In genomic region chr5:136565311-136565811, GRCm38 (mm10) we compare ENCODE assay signal across 8 mouse cellular contexts. TPM values are rescaled to one million over a fixed set of nuclear protein-coding genes. Genes with fewer than 3 reads are reported as not detected.
DNase-seq lines count a peak whose midpoint lies in the region; ATAC-seq and TF ChIP-seq lines count a peak whose summit lies in the region.

No protein-coding gene starts in this region.

- H3K4me1 ChIP-seq in embryonic facial prominence, embryonic 11.5 days (ENCODE audit: control insufficient read depth, insufficient read depth, low read length): no peaks in the 10 kb centered on the region
- peaks cover 16% of the 10 kb centered on the region for H3K4me1 ChIP-seq in kidney, embryonic 14.5 days (ENCODE audit: control insufficient read depth, insufficient read depth, low read length)
- peaks cover 15% of the 10 kb centered on the region for H3K4me1 ChIP-seq in lung, embryonic 14.5 days (ENCODE audit: insufficient read depth)
- H3K4me1 ChIP-seq in neural tube, embryonic 15.5 days: peaks cover 50% of the 10 kb centered on the region

- peak overlapping the region; percentile 81 for H3K4me2 ChIP-seq in embryonic facial prominence, embryonic 11.5 days (ENCODE audit: low read depth, low read length)
- H3K4me2 ChIP-seq in kidney, embryonic 14.5 days (replicated peaks; ENCODE audit: low read depth, low read length): peak overlapping the region; percentile 99
- peak overlapping the region; percentile 99 for H3K4me2 ChIP-seq in lung, embryonic 14.5 days
- peak overlapping the region; percentile 98 for H3K4me2 ChIP-seq in neural tube, embryonic 15.5 days

- H3K9me3 ChIP-seq in embryonic facial prominence, embryonic 11.5 days (replicated peaks; ENCODE audit: control insufficient read depth, low read length): no peaks in the 10 kb centered on the region
- H3K9me3 ChIP-seq in kidney, embryonic 14.5 days (ENCODE audit: control insufficient read depth, low read length): no peaks in the 10 kb centered on the region
- H3K9me3 ChIP-seq in lung, embryonic 14.5 days (ENCODE audit: low read depth, low read length): no peaks in the 10 kb centered on the region
- H3K9me3 ChIP-seq in neural tube, embryonic 15.5 days (replicated peaks): no peaks in the 10 kb centered on the region

- peak overlapping the region; percentile 82 for H3K4me3 ChIP-seq in embryonic facial prominence, embryonic 11.5 days (ENCODE audit: low read depth, low read length)
- H3K4me3 ChIP-seq in kidney, embryonic 14.5 days (ENCODE audit: low read length): peak overlapping the region; percentile 99
- peak overlapping the region; percentile 64 for H3K4me3 ChIP-seq in lung, embryonic 14.5 days (ENCODE audit: low read depth, low read length)
- peak overlapping the region; percentile 98 for H3K4me3 ChIP-seq in neural tube, embryonic 15.5 days (replicated peaks)

- no peak for TF ChIP-seq CTCF in lung, embryonic 14.5 days (IDR thresholded peaks at IDR 0.05; ENCODE audit: low read depth)

- no peaks in the 10 kb centered on the region for H3K36me3 ChIP-seq in embryonic facial prominence, embryonic 11.5 days (replicated peaks; ENCODE audit: control insufficient read depth, insufficient read depth, low read depth, low read length)
- no peaks in the 10 kb centered on the region for H3K36me3 ChIP-seq in kidney, embryonic 14.5 days (ENCODE audit: control insufficient read depth, insufficient read depth, low read length)
- no peaks in the 10 kb centered on the region for H3K36me3 ChIP-seq in lung, embryonic 14.5 days (ENCODE audit: insufficient read depth)
- no peaks in the 10 kb centered on the region for H3K36me3 ChIP-seq in neural tube, embryonic 15.5 days

- DNase-seq in lung, adult 18-20 months: peak; percentile 34 to 37
- no peak for DNase-seq in lung, postnatal 25 days (ENCODE audit: low spot score)
- peak; percentile 58 for DNase-seq in embryonic facial prominence, embryonic 11.5 days (ENCODE audit: low spot score)
- peak; percentile 30 for DNase-seq in heart, adult 8-10 months (ENCODE audit: low spot score)
- peak; percentile 48 for DNase-seq in lung, embryonic 14.5 days
- DNase-seq in thymus, postnatal 10 days (ENCODE audit: low spot score in 2 of 2): peak; percentile 26 to 51

- peak overlapping the region; percentile 84 for H3K27ac ChIP-seq in embryonic facial prominence, embryonic 11.5 days (replicated peaks; ENCODE audit: low read depth, low read length)
- H3K27ac ChIP-seq in kidney, embryonic 14.5 days (ENCODE audit: low read depth, low read length): no peak overlapping the region; the same call in 1 of the 2 replicates
- peak overlapping the region; percentile 93 for H3K27ac ChIP-seq in lung, embryonic 14.5 days (ENCODE audit: low read depth)
- H3K27ac ChIP-seq in neural tube, embryonic 15.5 days (replicated peaks): peak overlapping the region; percentile 97

- no peak for ATAC-seq in embryonic facial prominence, embryonic 11.5 days (replicated peaks; ENCODE audit: insufficient number of reproducible peaks, low FRiP score, low TSS enrichment, low read depth)
- no peak for ATAC-seq in kidney, embryonic 14.5 days (ENCODE audit: low FRiP score, low TSS enrichment)
- no peak for ATAC-seq in lung, embryonic 14.5 days (ENCODE audit: insufficient read depth)
- no peak for ATAC-seq in neural tube, embryonic 15.5 days (ENCODE audit: low FRiP score)

- H3K9ac ChIP-seq in embryonic facial prominence, embryonic 11.5 days (replicated peaks; ENCODE audit: low read length): peak overlapping the region; percentile 93
- peak overlapping the region; percentile 94 for H3K9ac ChIP-seq in kidney, embryonic 14.5 days (ENCODE audit: low read depth, low read length)
- peak overlapping the region; percentile 75 for H3K9ac ChIP-seq in lung, embryonic 14.5 days
- peak overlapping the region; percentile 97 for H3K9ac ChIP-seq in neural tube, embryonic 15.5 days (replicated peaks)

- peaks cover 8% of the 10 kb centered on the region for H3K27me3 ChIP-seq in embryonic facial prominence, embryonic 11.5 days (ENCODE audit: control insufficient read depth, insufficient read depth, low read length)
- H3K27me3 ChIP-seq in kidney, embryonic 14.5 days (ENCODE audit: control insufficient read depth, insufficient read depth, low read length): no peaks in the 10 kb centered on the region
- peaks cover 17% of the 10 kb centered on the region for H3K27me3 ChIP-seq in lung, embryonic 14.5 days (ENCODE audit: insufficient read depth, low read length)
- 0 out of 2 replicates have a peak, but pooled peaks cover under 1% of the 10 kb centered on the region for H3K27me3 ChIP-seq in neural tube, embryonic 15.5 days (replicated peaks)

- under 1% methylated on average over 32 of the region's 32 CpGs for WGBS in embryonic facial prominence, embryonic 11.5 days
- under 1% methylated on average over 32 of the region's 32 CpGs for WGBS in kidney, embryonic 14.5 days
- 1% methylated on average over 32 of the region's 32 CpGs for WGBS in lung, embryonic 14.5 days
- 0% methylated on average over 32 of the region's 32 CpGs for WGBS in neural tube, embryonic 15.5 days

RNA-seq across cellular contexts. Expression of gene Cux1, which starts 1.9 kb away (rescaled TPM):
- polyA plus RNA-seq in embryonic facial prominence, embryonic 11.5 days (2014; fragmentation: Nextera tagmentation; extraction: Ambion mirVana): 64.9 and 71.2 TPM in 2 replicates
- total RNA-seq in heart, adult 8-10 months (2022): 100 to 1,000 TPM in 1 of 4 experiments, 10 to 100 TPM in 3; 79.3 to 102 (median 88.5) TPM
- 80.6 and 105 TPM in 2 replicates for polyA plus RNA-seq in kidney, embryonic 14.5 days (2014; fragmentation: Nextera tagmentation; extraction: Ambion mirVana)
- polyA plus RNA-seq in lung, embryonic 14.5 days (2014; fragmentation: Nextera tagmentation; extraction: Ambion mirVana): 99.5 and 104 TPM in 2 replicates
- 87.8 and 96.6 TPM in 2 replicates for polyA plus RNA-seq in neural tube, embryonic 15.5 days (2015; fragmentation: Nextera tagmentation; extraction: Ambion mirVana)
